Mouse (Mus musculus) embryonic stem cell, embryonic (primary cell): ENCODE measurements around the gene Prr29.

Experiments
- CTCF ChIA-PET, 4 experiments: fragments of 300-600 bp in 2 of 4; fragments of 350-600 bp in 2 of 4; sonication (Branson Sonifier 250); formaldehyde crosslinking; loops; one replicate each; lab custom pipeline; 2022; ENCODE audit warnings: inconsistent platforms in 2 of 4; lab: Charles Lee
- POLR2A ChIA-PET, 4 experiments: fragments of 300-600 bp in 2 of 4; fragments of 350-600 bp in 2 of 4; sonication (Branson Sonifier 250); formaldehyde crosslinking; loops; one replicate each; lab custom pipeline; 2022; ENCODE audit warnings: antibody characterized with exemption in 4 of 4, inconsistent platforms in 1 of 4; lab: Charles Lee

Prr29 gene

DNA sequence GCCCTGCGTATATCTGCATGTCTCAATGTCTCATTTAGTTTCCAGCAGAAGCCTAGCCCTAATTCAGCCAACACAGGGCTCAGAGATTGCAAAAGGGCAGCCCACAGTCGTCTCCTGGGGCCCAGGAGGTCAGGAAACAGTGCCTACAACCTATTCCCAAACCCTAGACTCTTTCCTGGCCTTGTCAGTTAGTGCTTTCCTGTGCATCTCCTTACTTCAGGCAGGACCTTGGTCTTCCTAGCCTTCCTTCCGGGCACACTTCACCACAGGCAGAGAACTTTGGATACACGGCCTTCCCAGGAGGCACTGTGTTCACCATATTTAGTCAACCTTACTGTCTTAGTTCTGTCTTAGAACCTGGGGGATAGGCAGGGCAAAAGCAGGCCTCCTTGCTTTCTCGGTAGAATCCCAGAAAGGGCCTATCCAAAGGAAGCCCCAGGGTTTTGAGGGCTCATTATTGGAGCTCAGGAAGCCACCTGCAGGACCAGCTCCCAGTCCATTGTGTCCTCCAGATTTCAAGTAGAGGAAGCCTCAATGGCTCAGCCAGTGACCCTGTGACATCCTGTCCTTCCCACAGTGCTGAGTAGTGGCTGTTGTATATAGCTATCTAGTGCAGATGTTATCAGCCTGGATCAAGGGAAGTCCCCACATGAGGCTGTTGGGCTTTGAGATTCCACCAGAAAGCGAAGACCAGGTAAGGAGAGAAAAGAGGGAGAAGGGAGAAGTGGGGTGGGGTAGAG lies 17.9 kb downstream of the Prr29 start:
- ChIA-PET POLR2A (interaction anchor here in 2 of 4 experiments (0.6 to 1.5 kb wide), 3 partner anchors 103 to 406 kb away, joined by 3 to 6 read pairs (median 4); partner anchors contain the start of genes Cep95 (in 1 of the 2) and Ddx5 (in 1 of the 2)), CTCF (interaction anchor here in 2 of 4 experiments (0.8 to 1.7 kb wide), 2 partner anchors 17 to 162 kb away, joined by 3 to 9 read pairs; no protein-coding TSS in a partner anchor)

- CTCF ChIA-PET: interaction anchor here in 2 of 4 experiments (1.0 to 1.7 kb wide), 4 partner anchors 20 to 241 kb away, joined by 3 to 6 read pairs (median 4); no protein-coding TSS in a partner anchor
Measured at GRCm38 (mm10) chr11:106386409-106386808, 21.1 kb downstream of the Prr29 start.

DNA sequence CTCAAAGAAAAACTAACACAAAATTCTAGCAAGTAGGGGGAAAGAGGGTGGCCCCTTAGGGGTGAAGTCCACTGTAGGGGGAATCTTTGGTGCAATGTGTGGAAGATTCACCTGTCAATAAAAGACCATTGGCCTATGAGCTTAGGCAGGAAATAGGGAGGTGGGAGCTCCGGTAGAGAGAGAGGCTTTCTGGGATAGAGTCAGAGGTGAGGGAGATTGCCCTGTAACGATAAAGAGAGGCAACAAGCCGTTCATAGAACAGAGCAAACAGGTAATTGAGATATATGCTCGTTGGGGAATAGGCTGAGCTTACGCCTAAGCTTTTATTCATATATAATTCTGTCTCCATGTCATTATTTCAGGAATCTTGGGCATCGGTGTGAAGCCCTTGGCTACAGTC lies 21.7 kb downstream of the Prr29 start:
- POLR2A ChIA-PET: interaction anchor here (0.6 to 3.7 kb wide), 21 partner anchors 9 to 428 kb away, joined by 3 to 20 read pairs (median 3); no protein-coding TSS in a partner anchor

More at GRCm38 (mm10) chr11:106386409-106386808, 21.1 kb downstream of the Prr29 start:
- POLR2A ChIA-PET: interaction anchor here in 3 of 4 experiments (0.6 to 3.7 kb wide), 16 partner anchors 9 to 427 kb away, joined by 3 to 20 read pairs (median 3); no protein-coding TSS in a partner anchor

DNA sequence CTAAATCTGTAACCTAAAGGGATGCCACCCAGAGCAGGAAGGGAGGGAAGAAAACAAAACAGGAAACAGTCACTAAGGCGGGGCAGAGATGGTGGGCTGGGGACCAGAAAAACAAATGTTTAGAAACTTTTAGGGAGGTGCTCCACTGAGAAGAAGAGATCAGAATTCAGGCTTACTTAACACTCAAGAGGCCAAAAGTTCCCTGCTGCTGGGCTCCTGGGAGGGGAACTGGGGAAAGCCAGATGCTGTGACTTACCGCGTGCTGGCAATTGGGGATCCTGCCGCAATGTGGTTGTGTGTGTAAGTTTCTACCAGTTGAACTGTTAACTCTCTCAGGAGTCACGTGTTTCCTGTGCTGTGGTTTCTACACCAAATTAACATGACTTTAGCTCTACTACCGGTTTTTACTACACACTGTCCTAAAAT lies 22.5 kb downstream of the Prr29 start, which contains the start of gene Icam2:
TSS of gene Icam2 (minus strand) at position 285 of the 426 bp plus-strand sequence.
- ChIA-PET CTCF (interaction anchor here in 2 of 4 experiments (0.7 to 1.4 kb wide), 2 partner anchors 20 to 22 kb away, joined by 4 read pairs; no protein-coding TSS in a partner anchor), POLR2A (interaction anchor here (0.6 to 3.7 kb wide), 8 partner anchors 11 to 325 kb away, joined by 3 to 20 read pairs (median 4); no protein-coding TSS in a partner anchor)

More for the DNA sequence above, 21.7 kb downstream of the Prr29 start:
- CTCF ChIA-PET: interaction anchor here in 2 of 4 experiments (0.7 to 1.7 kb wide), 5 partner anchors 19 to 240 kb away, joined by 3 to 6 read pairs (median 4); no protein-coding TSS in a partner anchor

GRCm38 (mm10) chr11:106389611-106390010 lies 24.3 kb downstream of the Prr29 start:
- POLR2A ChIA-PET: interaction anchor here in 2 of 4 experiments (0.7 to 3.7 kb wide), 5 partner anchors 11 to 397 kb away, joined by 3 to 20 read pairs (median 4); partner anchors contain the start of genes Ccdc47 (in 1 of the 2) and Ddx42 (in 1 of the 2)

GRCm38 (mm10) chr11:106390757-106391156 lies 25.5 kb downstream of the Prr29 start:
- ChIA-PET CTCF (interaction anchor here in 3 of 4 experiments (0.6 to 2.6 kb wide), 11 partner anchors 10 to 954 kb away, joined by 3 to 8 read pairs (median 3); no protein-coding TSS in a partner anchor), POLR2A (interaction anchor here in 2 of 4 experiments (0.7 to 1.6 kb wide), 4 partner anchors 10 to 175 kb away, joined by 3 to 4 read pairs (median 4); partner anchors contain the start of genes Ccdc47 (in 1 of the 2) and Ddx42 (in 1 of the 2))

More at GRCm38 (mm10) chr11:106389611-106390010, 24.3 kb downstream of the Prr29 start:
- CTCF ChIA-PET: interaction anchor here in 2 of 4 experiments (1.3 to 2.6 kb wide), 3 partner anchors 23 to 60 kb away, joined by 3 to 8 read pairs (median 4); no protein-coding TSS in a partner anchor

- ChIA-PET POLR2A (interaction anchor here in 1 of 4 experiments (1.2 to 1.6 kb wide), 2 partner anchors 109 to 175 kb away, joined by 4 read pairs; partner anchors contain the start of genes Ccdc47 and Ddx42), CTCF (interaction anchor here in 3 of 4 experiments (0.6 to 2.4 kb wide), 14 partner anchors 9 to 955 kb away, joined by 3 to 15 read pairs (median 4); no protein-coding TSS in a partner anchor)
Measured at GRCm38 (mm10) chr11:106391546-106392188, 26.4 kb downstream of the Prr29 start.

GRCm38 (mm10) chr11:106392597-106393330 lies 27.5 kb downstream of the Prr29 start:
- CTCF ChIA-PET: interaction anchor here (0.5 to 2.4 kb wide), 15 partner anchors 26 to 365 kb away, joined by 3 to 8 read pairs (median 3); partner anchors contain the start of gene Ern1 (in 1 of the 4)
- POLR2A ChIA-PET: interaction anchor here in 2 of 4 experiments (0.6 to 3.3 kb wide), 6 partner anchors 108 to 335 kb away, joined by 3 to 17 read pairs (median 3); no protein-coding TSS in a partner anchor

GRCm38 (mm10) chr11:106393331-106393616 lies 28.0 kb downstream of the Prr29 start:
- ChIA-PET CTCF (interaction anchor here (0.6 to 2.4 kb wide), 11 partner anchors 27 to 364 kb away, joined by 3 to 8 read pairs (median 4); partner anchors contain the start of gene Ern1 (in 1 of the 4)), POLR2A (interaction anchor here in 2 of 4 experiments (0.6 to 3.3 kb wide), 4 partner anchors 107 to 184 kb away, joined by 3 to 17 read pairs (median 4); no protein-coding TSS in a partner anchor)

GRCm38 (mm10) chr11:106394055-106394454 lies 28.8 kb downstream of the Prr29 start:
- ChIA-PET CTCF (interaction anchor here in 1 of 4 experiments (0.6 kb wide), 1 partner anchor 200 kb away, joined by 4 read pairs; no protein-coding TSS in a partner anchor), POLR2A (interaction anchor here in 3 of 4 experiments (0.6 to 3.3 kb wide), 4 partner anchors 12 to 1019 kb away, joined by 3 to 17 read pairs (median 5); no protein-coding TSS in a partner anchor)

- ChIA-PET CTCF (interaction anchor here (0.6 to 3.0 kb wide), 12 partner anchors 21 to 312 kb away, joined by 3 to 14 read pairs (median 6); no protein-coding TSS in a partner anchor), POLR2A (interaction anchor here (0.5 to 2.2 kb wide), 8 partner anchors 11 to 345 kb away, joined by 3 to 8 read pairs (median 4); no protein-coding TSS in a partner anchor)
Measured at GRCm38 (mm10) chr11:106397656-106398055, 32.4 kb downstream of the Prr29 start.

GRCm38 (mm10) chr11:106398481-106398880 lies 33.2 kb downstream of the Prr29 start:
- ChIA-PET POLR2A (interaction anchor here in 2 of 4 experiments (0.5 to 2.2 kb wide), 3 partner anchors 76 to 344 kb away, joined by 4 to 8 read pairs (median 7); no protein-coding TSS in a partner anchor), CTCF (interaction anchor here in 3 of 4 experiments (0.6 to 3.0 kb wide), 8 partner anchors 17 to 471 kb away, joined by 3 to 12 read pairs (median 6); no protein-coding TSS in a partner anchor)

GRCm38 (mm10) chr11:106410011-106410410 lies 44.7 kb downstream of the Prr29 start:
- ChIA-PET CTCF (interaction anchor here (0.7 to 1.7 kb wide), 6 partner anchors 9 to 218 kb away, joined by 3 to 11 read pairs (median 4); partner anchors contain the start of gene Tex2 (in 1 of the 4)), POLR2A (interaction anchor here in 3 of 4 experiments (1.0 to 2.3 kb wide), 3 partner anchors 91 to 92 kb away, joined by 4 to 12 read pairs (median 9); no protein-coding TSS in a partner anchor)

GRCm38 (mm10) chr11:106410507-106410906 lies 45.2 kb downstream of the Prr29 start:
- ChIA-PET POLR2A (interaction anchor here in 3 of 4 experiments (1.0 to 2.3 kb wide), 3 partner anchors 90 to 91 kb away, joined by 4 to 12 read pairs (median 9); no protein-coding TSS in a partner anchor), CTCF (interaction anchor here in 3 of 4 experiments (0.7 to 1.7 kb wide), 4 partner anchors 8 to 217 kb away, joined by 3 to 11 read pairs (median 7); partner anchors contain the start of gene Tex2 (in 1 of the 3))

DNA sequence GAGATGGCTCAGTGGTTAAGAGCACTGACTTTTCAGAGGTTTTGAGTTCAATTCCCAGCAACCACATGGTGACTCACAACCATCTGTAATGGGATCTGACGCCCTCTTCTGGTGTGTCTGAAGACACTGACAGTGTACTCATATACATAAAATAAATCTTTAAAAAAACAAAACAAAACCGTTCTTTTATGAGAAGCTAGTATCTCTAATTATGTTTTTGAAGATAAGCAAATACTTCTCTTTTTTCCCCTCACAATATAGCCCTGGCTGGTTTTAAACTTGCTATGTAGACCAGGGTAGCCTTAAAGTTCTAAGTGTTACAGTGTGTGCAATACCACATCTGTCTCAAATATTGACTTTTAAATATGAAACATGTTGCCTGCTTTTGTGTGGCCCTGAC lies 45.9 kb downstream of the Prr29 start:
- POLR2A ChIA-PET: interaction anchor here in 2 of 4 experiments (1.6 to 2.3 kb wide), 3 partner anchors 89 to 90 kb away, joined by 5 to 12 read pairs (median 9); no protein-coding TSS in a partner anchor
- CTCF ChIA-PET: interaction anchor here in 2 of 4 experiments (1.1 to 1.7 kb wide), 2 partner anchors 8 to 217 kb away, joined by 3 to 11 read pairs; no protein-coding TSS in a partner anchor
